Mouse (Mus musculus) embryonic fibroblast, embryonic 13.5 days (primary cell): ENCODE data around the gene Cspg4.

Experiments
- CTCF ChIP-seq: IDR thresholded peaks from 2 replicates; pipeline ENCODE4 v1.5.1; 2011; ENCODE audit warnings: mild to moderate bottlenecking, control low read depth, low read length, moderate library complexity, borderline replicate concordance; ENCODE audit not compliant: insufficient read depth
- POLR2A ChIP-seq: IDR thresholded peaks from 2 replicates; pipeline ENCODE4 v1.6.1; 2011; ENCODE audit warnings: low read depth, mild to moderate bottlenecking, control low read depth, low read length, moderate library complexity

DNA sequence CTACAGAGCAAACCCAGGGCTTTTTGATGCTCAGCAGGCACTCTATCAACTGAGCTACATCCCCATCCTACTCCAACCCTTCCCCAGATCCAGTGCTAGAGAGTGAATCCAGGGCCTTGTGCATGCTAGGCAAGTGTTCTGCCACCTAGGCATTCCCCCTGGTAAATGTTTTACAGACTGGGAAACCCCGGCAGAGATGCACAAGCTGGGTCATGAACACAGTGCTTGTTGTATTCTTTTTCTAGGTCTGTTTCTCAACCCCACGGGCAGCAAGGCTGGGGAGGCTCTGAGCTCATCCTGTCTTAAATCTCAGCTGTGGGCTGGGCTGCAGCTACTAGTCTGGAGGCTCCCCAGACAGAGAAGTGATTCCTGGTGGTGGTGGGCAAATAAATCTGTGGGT, 2.0 kb upstream of the Cspg4 start:
- TF ChIP-seq CTCF (no peak), POLR2A (no peak)
